Mouse (Mus musculus) layer of hippocampus, adult 2 months (tissue): Measurements from ENCODE around the gene Syngr3. TPM values are rescaled to one million over a fixed set of nuclear protein-coding genes. Genes with fewer than 3 reads are reported as not detected.

ENCODE experiments used
- DNase-seq, 2 experiments: peaks; one replicate each; pipeline ENCODE4 v3.0.0; 2022; ENCODE audit warnings: low spot score in 2 of 2
- H3K27ac ChIP-seq: fragments of 200-600 bp; 2 replicates; pipeline ENCODE4 v1.8.1; 2022
- H3K4me3 ChIP-seq: fragments of 200-600 bp; 2 replicates; pipeline ENCODE4 v1.8.1; 2022; ENCODE audit warnings: mild to moderate bottlenecking
- CTCF ChIP-seq: fragments of 200-600 bp; conservative IDR thresholded peaks from 2 replicates; pipeline ENCODE4 v1.8.1; 2022; ENCODE audit warnings: antibody characterized with exemption, mild to moderate bottlenecking, moderate library complexity
- long read RNA-seq, 2 experiments: library from polyadenylated mRNA; stranded (forward); transcript quantifications; one replicate each; pipeline ENCODE4 v2.0.0; 2021; ENCODE audit warnings: borderline mapping rate in 2 of 2
- total RNA-seq, 2 experiments: library from RNA; stranded (reverse); gene quantifications; 2 replicates each; pipeline ENCODE4 v1.2.3; 2021

Gene Syngr3
- 100 to 1,000 TPM; 146 to 155 TPM for total RNA-seq
- long read RNA-seq, experiment 1, transcript Syngr3-201 (4 exons, 1,965 nt), result major isoform, 277 of 296 reads
- long read RNA-seq, experiment 1, partial matches to known transcripts, result 9 of 296 reads
- long read RNA-seq, experiment 1, other reads (novel, unspliced or antisense), result 10 of 296 reads
- long read RNA-seq, experiment 2, transcript Syngr3-201 (4 exons, 1,965 nt), result major isoform, 381 of 410 reads
- long read RNA-seq, experiment 2, partial matches to known transcripts, result 25 of 410 reads
- long read RNA-seq, experiment 2, other reads (novel, unspliced or antisense), result 4 of 410 reads

- no peak; the same call in 1 of the 2 replicates for TF ChIP-seq CTCF
- DNase-seq, result peak in 1 of 2 experiments; percentile 55
- Histone ChIP-seq H3K27ac (peak within 1 kb of the TSS; percentile 98), H3K4me3 (peak within 1 kb of the TSS; percentile 89)
Measured at GRCm38 (mm10) chr17:24689251-24690081, at the start of gene Syngr3. TSS of gene Syngr3 (minus strand) at chr17:24689955.

- Histone ChIP-seq H3K4me3 (no peak overlapping the region), H3K27ac (no peak overlapping the region)
- DNase-seq, result no peak
- TF ChIP-seq CTCF, result no peak
Measured at GRCm38 (mm10) chr17:24738238-24738637, 48.5 kb upstream of the Syngr3 start.

- TF ChIP-seq CTCF, result no peak
- DNase-seq, result no peak
- Histone ChIP-seq H3K4me3 (peak overlapping the region; percentile 86), H3K27ac (peak overlapping the region; percentile 82; the same call in 1 of the 2 replicates)
Measured at GRCm38 (mm10) chr17:24737135-24737810, 47.5 kb upstream of the Syngr3 start.

GRCm38 (mm10) chr17:24736330-24737051 is 46.7 kb upstream of the Syngr3 start, which contains the start of gene Msrb1:
TSS of gene Msrb1 (plus strand) at chr17:24736642.
- peak within 1 kb of the TSS; percentile 86 for H3K4me3 ChIP-seq
- peak; percentile 91 to 96 for DNase-seq
- TF ChIP-seq CTCF, result no peak
- H3K27ac ChIP-seq, result peak within 1 kb of the TSS; percentile 82

- DNase-seq, result no peak
- TF ChIP-seq CTCF, result no peak
- Histone ChIP-seq H3K4me3 (no peak overlapping the region), H3K27ac (no peak overlapping the region)
Measured at GRCm38 (mm10) chr17:24735446-24735845, 45.7 kb upstream of the Syngr3 start.

- Histone ChIP-seq H3K4me3 (no peak overlapping the region), H3K27ac (no peak overlapping the region)
- no peak for DNase-seq
- peak; percentile 54 for TF ChIP-seq CTCF
Measured at GRCm38 (mm10) chr17:24734513-24734912, 44.8 kb upstream of the Syngr3 start.

- no peak for TF ChIP-seq CTCF
- Histone ChIP-seq H3K27ac (no peak overlapping the region), H3K4me3 (no peak overlapping the region)
- no peak for DNase-seq
Measured at GRCm38 (mm10) chr17:24733434-24734050, 43.8 kb upstream of the Syngr3 start.

- Histone ChIP-seq H3K4me3 (no peak overlapping the region), H3K27ac (no peak overlapping the region)
- no peak for DNase-seq
- TF ChIP-seq CTCF, result no peak
Measured at GRCm38 (mm10) chr17:24732233-24732935, 42.6 kb upstream of the Syngr3 start.

- DNase-seq, result no peak
- Histone ChIP-seq H3K27ac (no peak overlapping the region), H3K4me3 (no peak overlapping the region)
- TF ChIP-seq CTCF, result no peak
Measured at GRCm38 (mm10) chr17:24730787-24731186, 41.0 kb upstream of the Syngr3 start.

GRCm38 (mm10) chr17:24729067-24729466 is 39.3 kb upstream of the Syngr3 start:
- no peak overlapping the region for H3K27ac ChIP-seq
- H3K4me3 ChIP-seq, result no peak overlapping the region
- no peak for DNase-seq
- TF ChIP-seq CTCF, result no peak

GRCm38 (mm10) chr17:24728184-24728583 is 38.4 kb upstream of the Syngr3 start:
- no peak for DNase-seq
- Histone ChIP-seq H3K4me3 (no peak overlapping the region), H3K27ac (no peak overlapping the region)
- no peak for TF ChIP-seq CTCF
